Mouse (Mus musculus): ENCODE measurements around the gene Churc1.

Gene Churc1

GRCm38 (mm10) chr12:76795350-76795749 is 30.0 kb downstream of the Churc1 start, which contains the start of gene Gpx2:
TSS of gene Gpx2 (minus strand) at chr12:76795554.
- DNase-seq (ENCODE audit: low spot score) = no peak

DNA sequence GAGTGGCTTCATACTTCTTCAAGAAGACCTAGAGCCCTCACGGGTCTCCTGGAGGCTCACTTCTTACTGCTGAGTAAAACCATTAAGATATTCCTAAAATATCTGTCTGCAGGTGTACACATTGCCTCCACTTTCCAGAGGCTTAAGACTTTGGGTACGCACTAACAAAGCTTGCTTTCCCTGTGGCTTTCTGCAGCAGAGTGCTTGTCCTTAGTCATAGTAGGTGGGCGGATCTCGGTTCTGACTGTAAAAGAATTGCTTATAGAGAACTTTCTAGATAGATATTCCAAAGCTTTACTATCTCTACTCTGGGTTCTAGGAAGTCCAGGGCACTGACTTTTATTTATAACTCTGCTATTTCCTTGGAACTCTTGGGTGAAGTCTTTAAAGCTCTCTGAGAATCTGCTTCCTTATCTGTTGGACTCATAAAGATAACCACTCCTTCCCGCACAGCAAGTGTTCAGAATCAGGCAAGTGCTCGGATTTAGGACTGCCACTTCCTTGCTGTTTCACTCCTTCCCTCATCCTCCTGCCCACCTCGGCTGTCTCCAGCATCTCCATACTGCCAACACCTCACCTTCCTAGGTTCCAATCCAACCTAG is 31.7 kb downstream of the Churc1 start:
- no peak for DNase-seq (ENCODE audit: low spot score)

DNA sequence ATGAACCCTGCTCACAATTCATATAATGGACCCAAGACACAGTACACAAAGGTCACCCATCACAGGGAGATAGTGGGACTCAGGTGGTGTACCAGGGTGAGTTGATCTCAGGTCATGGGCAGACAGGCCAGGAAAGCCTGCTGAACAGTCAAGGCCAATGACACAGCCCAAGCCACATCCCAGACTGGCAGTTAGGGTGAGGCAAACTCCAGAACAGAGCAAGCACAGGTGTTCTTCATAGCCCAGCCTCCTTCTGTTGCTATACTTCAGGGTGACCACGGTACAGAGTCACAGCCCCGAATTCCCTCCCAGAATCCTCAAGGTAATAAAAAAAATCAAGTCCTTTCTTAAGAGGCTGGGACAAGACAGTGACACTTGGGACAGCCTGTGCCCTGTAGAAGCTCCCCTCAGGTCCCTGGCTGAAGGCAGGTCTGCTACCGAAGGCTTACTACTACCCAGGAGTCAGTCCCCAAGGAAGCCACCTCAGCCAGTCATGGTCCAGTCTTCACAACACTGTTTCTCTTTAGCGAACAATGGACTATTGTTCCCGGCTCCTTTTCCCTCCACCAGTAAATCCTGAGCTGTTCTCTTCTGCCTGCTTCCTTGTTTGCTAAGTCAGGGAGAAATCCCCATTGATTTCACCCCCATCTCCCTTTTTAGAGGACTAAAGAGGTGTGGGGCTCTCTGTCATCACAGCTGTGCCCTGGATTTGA is 32.8 kb downstream of the Churc1 start:
- no peak for DNase-seq (ENCODE audit: low spot score)

- no peak for DNase-seq (ENCODE audit: low spot score)
Observed at GRCm38 (mm10) chr12:76803028-76803427, 37.7 kb downstream of the Churc1 start.

- DNase-seq (ENCODE audit: low spot score) = no peak
Observed at GRCm38 (mm10) chr12:76803700-76804252, 38.4 kb downstream of the Churc1 start.

- DNase-seq (ENCODE audit: low spot score) = no peak
Observed at GRCm38 (mm10) chr12:76805056-76805811, 39.9 kb downstream of the Churc1 start.

GRCm38 (mm10) chr12:76807796-76808195 is 42.5 kb downstream of the Churc1 start:
- DNase-seq (ENCODE audit: low spot score) = no peak

- DNase-seq (ENCODE audit: low spot score) = no peak
Observed at GRCm38 (mm10) chr12:76810491-76810890, 45.2 kb downstream of the Churc1 start.

DNA sequence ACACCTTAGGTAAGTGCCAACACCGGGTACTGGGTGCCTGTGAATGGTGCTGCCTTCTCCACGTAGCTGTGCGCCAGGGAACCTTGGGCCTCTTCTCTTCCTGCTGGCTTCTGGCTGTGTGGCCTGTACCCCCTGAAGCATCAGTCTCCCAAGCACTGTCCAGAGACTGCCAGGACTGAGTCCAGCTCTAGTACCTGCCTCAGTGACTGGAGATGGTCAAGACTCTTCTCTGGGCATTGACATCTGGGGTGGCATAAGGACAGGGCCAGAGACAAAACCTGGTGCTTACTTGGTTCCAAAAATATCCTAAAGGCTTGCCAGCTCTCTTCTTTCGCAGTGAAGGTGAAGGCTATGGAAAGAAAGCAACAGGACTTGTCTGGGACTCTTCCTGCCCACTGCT is 45.7 kb downstream of the Churc1 start:
- DNase-seq (ENCODE audit: low spot score) = no peak

DNA sequence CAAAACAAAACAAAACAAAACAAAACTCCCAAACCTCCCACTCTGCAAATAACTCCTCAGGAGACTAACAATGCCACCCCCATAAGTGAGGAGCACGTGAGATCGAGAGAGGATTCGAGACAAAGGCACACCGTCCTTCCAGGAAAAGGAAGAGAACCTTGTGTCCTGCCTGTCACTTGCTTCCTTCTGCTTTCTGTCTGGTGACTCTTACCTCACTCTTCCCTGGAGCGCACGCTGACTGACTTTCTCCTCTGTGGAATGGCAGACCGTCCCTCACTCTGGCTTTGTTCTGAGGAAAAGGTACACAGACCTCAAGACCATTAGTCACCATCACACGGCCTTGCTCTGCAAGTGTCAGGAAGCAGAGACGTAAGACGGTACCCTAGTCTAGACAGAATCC is 48.2 kb downstream of the Churc1 start:
- DNase-seq (ENCODE audit: low spot score) = no peak

DNA sequence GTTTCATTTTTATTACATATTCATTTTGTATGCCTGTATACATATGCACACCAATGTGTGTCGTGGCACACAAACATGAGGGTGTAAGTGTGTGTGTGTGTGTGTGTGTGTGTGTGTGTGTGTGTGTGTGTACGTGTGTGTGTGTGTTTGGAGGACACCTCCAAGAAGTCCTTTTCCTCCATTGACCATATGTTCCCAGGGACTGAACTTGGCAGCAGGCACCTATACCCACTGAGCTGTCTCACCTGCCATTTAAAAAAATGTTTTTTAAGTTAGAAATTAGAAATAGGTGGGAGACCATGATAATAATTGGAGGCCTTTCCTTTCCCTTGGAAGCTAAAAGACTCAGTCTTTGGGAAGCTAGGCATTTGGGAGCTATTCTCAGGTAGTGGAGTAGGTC is 48.8 kb downstream of the Churc1 start:
- DNase-seq (ENCODE audit: low spot score) = no peak

DNA sequence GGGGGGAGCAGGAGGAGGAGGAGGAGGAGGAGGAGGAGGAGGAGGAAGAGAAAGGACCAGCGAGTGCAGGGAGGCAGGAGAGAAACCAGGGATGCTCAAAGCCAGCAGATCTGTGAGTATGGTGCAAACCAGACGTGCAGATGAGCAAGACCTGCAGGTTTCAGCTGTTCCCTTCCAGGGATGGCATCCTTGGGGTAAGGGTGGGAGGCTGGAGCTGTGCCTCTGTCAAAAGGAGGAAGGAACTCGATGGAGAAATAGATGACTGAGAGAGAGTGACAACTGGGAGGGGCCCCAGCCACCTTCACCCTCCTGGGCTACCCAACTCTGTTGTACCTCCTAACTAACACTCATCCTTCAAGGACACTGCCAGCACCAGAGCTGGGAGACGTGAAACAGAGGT is 51.4 kb downstream of the Churc1 start:
- DNase-seq (ENCODE audit: low spot score) = no peak

- no peak for DNase-seq (ENCODE audit: low spot score)
Observed at GRCm38 (mm10) chr12:76817176-76817575, 51.8 kb downstream of the Churc1 start.

GRCm38 (mm10) chr12:76818120-76818519 is 52.8 kb downstream of the Churc1 start:
- DNase-seq (ENCODE audit: low spot score) = no peak

- no peak for DNase-seq (ENCODE audit: low spot score)
Observed at GRCm38 (mm10) chr12:76818908-76819307, 53.6 kb downstream of the Churc1 start.

DNA sequence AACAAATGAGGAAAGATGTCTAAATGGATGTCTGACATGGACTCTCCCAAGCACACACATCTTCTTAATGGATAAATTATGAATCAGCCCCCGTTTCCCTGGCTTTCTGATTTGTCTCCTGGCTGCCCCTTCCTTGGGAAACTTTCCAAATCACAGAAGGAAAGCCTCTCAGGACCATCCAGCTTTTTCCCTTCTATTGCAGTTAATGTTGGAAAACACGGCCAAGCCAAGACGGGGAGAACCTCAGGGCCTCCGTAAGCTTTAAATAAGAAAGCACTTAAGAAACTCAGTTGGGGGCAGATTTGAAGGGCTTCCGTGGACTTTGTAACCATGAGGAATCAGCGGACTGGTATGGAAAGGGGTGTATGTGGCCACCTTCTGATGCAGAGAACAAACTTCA is 54.5 kb downstream of the Churc1 start:
- no peak for DNase-seq (ENCODE audit: low spot score)

DNA sequence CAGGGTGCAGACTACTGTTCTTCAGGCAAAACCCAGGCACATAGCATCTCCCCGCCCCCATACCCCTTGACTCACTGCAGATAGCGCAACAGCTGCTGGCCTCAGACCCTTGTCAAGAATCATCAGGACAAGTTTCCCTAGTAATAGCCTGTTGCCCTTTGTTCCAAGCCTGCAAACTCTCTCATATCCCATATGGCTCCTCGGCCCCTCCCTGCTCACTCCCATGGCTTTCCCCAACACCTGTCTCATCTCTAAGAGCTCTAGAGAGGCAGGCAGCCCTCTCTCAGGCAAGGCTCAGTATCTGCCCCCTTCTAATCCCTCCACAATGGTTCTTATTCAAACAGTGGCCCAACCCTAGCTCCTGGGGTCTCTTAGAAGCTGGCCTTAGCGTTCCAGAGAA is 55.3 kb downstream of the Churc1 start:
- DNase-seq (ENCODE audit: low spot score) = no peak

- no peak for DNase-seq (ENCODE audit: low spot score)
Observed at GRCm38 (mm10) chr12:76822002-76822650, 56.8 kb downstream of the Churc1 start.

DNA sequence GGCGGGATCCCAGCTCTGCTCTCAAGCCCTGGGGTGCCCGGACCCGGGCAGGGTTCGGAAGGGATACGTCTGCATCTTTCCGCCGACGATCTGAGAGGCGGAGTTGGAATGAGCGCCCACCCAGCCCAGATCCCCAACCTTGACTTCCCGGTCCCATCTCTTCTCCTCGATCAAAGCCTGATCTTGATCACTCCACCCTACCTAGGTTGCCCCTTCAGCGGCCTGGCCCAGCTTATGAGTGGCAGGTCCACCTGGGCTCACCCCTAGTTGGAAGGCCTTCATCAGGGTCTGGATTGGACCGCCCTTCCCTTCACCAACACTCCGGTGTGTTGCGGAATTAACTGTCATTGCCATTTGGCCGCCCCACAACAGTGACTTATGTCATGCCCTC is 57.3 kb downstream of the Churc1 start, which contains the start of gene Rab15:
Gene Rab15, minus strand, starts transcription at position 258 of the 391 bp plus-strand sequence.
- no peak for DNase-seq (ENCODE audit: low spot score)

- DNase-seq (ENCODE audit: low spot score) = no peak
Observed at GRCm38 (mm10) chr12:76825283-76825682, 59.9 kb downstream of the Churc1 start.

- no peak for DNase-seq (ENCODE audit: low spot score)
Observed at GRCm38 (mm10) chr12:76832704-76833103, 67.4 kb downstream of the Churc1 start.
